Mouse (Mus musculus): ENCODE results near the gene Vmn1r6. TPM values are rescaled to one million over a fixed set of nuclear protein-coding genes. Genes with fewer than 3 reads are reported as not detected.

Vmn1r6 gene
- not detected in 2 replicates for polyA plus RNA-seq (2012; rRNA removed)

DNA sequence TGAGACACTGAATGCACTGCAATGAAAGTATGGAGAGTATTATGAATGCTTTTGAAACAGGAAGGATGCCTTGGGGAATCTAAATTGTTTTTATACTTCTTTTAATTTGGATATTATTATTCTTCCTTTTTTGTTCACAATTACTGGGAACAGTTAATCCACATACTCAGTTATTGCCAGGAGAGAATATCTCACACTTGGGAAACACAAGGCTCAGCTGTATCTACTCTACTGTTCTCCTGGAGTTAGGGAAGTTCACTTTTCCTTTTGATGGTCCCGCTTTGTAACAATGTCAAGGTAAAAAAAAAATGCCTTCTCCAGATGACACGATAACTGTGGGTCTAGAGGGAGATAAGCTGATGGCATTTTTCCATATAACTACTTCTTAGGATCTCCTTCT, at the start of gene Vmn1r6:
Gene Vmn1r6 (plus strand): TSS at position 301 of the 400 bp plus-strand sequence.

DNA sequence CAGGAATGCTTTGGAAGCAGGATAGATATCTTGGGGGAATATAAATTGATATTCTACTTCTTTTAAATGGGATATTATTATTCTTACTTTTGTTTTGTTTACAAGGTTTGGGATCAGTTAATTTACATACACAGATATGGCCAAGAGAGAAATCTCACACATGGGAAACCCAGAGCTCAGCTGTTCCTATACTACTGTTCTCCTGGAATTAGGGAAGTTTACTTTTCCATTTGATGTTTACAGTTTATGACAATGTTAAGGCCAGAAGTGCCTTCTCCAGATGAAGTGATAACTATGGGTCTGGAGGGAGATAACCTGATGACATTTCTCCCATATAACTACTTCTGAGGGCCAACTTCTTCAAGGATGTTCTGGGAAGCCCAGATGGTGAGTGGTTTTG, 27.1 kb upstream of the Vmn1r6 start, which contains the start of gene Vmn1r5:
Gene Vmn1r5 (plus strand): TSS at position 301 of the 400 bp plus-strand sequence.

DNA sequence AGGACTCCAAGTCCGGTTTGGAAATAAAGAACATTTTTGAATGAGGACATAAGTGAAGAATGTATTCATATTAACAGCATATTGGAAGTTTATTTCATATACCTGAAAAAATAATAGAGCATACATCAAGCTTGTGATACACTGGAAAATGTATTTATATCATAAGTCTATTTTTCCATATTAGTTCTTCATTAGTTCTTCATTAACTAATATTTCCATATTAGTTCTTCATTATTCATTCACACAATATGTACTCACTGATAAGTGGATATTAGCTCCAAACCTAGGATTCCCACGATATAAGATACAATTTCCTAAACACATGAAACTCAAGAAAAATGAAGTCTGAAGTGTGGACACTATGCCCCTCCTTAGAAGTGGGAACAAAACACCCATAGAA, 28.2 kb downstream of the Vmn1r6 start, which contains the start of gene Vmn1r7:
Gene Vmn1r7 (minus strand): TSS at position 101 of the 400 bp plus-strand sequence.

DNA sequence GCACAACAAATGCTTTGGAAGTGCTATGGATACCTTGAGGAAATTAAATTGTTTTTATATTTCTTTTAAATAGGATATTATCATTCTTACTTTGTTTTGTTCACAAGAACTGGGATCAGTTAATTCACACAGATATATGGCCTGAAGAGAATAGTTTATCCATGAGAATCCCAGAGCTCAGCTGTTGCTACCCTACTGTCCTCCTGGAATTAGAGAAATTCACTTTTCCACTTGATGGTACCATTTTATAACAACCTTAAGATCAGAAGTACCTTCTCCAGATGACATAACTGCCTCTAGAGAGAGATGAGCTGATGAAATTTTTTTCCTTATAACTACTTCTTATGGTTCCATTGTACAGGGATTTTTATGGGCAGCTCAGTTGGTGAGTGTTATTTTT, 34.9 kb downstream of the Vmn1r6 start, which contains the start of gene Vmn1r8:
Gene Vmn1r8 (plus strand): TSS at position 301 of the 400 bp plus-strand sequence.

Other genes with a start within 250 kb of the Vmn1r6 start
- 1.0 and 1.8 TPM in 2 replicates for gene Kbtbd2, start 199.4 kb upstream of the Vmn1r6 start, polyA plus RNA-seq (2012; rRNA removed)
- 11.7 and 31.5 TPM in 2 replicates for gene Fkbp9, start 165.2 kb upstream of the Vmn1r6 start, polyA plus RNA-seq (2012; rRNA removed)
- 2.8 TPM in 2 replicates for gene Nt5c3, start 73.3 kb upstream of the Vmn1r6 start, polyA plus RNA-seq (2012; rRNA removed)
- not detected in 2 replicates for gene Vmn1r4, start 73.2 kb upstream of the Vmn1r6 start, polyA plus RNA-seq (2012; rRNA removed)
- not detected in 2 replicates for gene Vmn1r5, start 27.0 kb upstream of the Vmn1r6 start, polyA plus RNA-seq (2012; rRNA removed)
- gene Vmn1r7, start 28.1 kb downstream of the Vmn1r6 start, polyA plus RNA-seq (2012; rRNA removed), result not detected in 2 replicates
- gene Vmn1r8, start 35.0 kb downstream of the Vmn1r6 start, polyA plus RNA-seq (2012; rRNA removed), result not detected in 2 replicates
- not detected in 2 replicates for gene Vmn1r9, start 69.5 kb downstream of the Vmn1r6 start, polyA plus RNA-seq (2012; rRNA removed)
- not detected in 2 replicates for gene Vmn1r10, start 112.2 kb downstream of the Vmn1r6 start, polyA plus RNA-seq (2012; rRNA removed)
- not detected in 2 replicates for gene Vmn1r11, start 136.2 kb downstream of the Vmn1r6 start, polyA plus RNA-seq (2012; rRNA removed)
- gene Vmn1r12, start 159.7 kb downstream of the Vmn1r6 start, polyA plus RNA-seq (2012; rRNA removed), result not detected in 2 replicates
- gene Vmn1r13, start 206.0 kb downstream of the Vmn1r6 start, polyA plus RNA-seq (2012; rRNA removed), result not detected in 2 replicates
- not detected in 2 replicates for gene Vmn1r14, start 234.4 kb downstream of the Vmn1r6 start, polyA plus RNA-seq (2012; rRNA removed)